Mouse (Mus musculus): ENCODE results near the gene Nap1l4. TPM values are rescaled to one million over a fixed set of nuclear protein-coding genes. Genes with fewer than 3 reads are reported as not detected.

The Nap1l4 gene
- polyA plus RNA-seq (2014; fragmentation: Illumina TruSeq; extraction: RNeasy Lipid Tissue Mini Kit (QIAGEN cat#74804); ENCODE audit: low read depth, low replicate concordance): 163 TPM

DNA sequence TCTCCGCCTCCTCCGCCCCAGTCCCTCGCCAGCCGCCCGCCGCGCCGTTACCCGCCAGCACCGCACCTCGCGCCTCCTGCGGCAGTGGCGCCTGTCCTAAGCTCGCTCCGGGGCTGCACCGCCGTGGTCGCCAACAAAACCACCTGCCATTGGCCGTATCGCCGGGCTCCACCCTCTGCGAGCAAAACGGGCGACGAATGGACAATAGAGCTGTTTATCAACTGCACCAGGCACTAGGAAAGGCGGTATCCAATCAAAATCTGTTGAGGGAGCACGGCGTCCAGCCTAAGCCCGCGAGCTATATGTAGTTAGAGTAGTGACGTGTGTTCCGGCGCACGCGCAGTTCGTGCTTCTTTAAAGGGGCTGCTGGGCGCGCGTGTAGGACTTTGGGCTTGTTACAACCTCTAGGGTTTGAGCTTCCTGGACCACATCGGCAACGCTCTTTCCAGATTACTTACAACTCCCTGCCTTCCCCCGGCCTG, at the start of gene Nap1l4:
Gene Nap1l4 (minus strand): TSS at position 131 of the 482 bp plus-strand sequence.

DNA sequence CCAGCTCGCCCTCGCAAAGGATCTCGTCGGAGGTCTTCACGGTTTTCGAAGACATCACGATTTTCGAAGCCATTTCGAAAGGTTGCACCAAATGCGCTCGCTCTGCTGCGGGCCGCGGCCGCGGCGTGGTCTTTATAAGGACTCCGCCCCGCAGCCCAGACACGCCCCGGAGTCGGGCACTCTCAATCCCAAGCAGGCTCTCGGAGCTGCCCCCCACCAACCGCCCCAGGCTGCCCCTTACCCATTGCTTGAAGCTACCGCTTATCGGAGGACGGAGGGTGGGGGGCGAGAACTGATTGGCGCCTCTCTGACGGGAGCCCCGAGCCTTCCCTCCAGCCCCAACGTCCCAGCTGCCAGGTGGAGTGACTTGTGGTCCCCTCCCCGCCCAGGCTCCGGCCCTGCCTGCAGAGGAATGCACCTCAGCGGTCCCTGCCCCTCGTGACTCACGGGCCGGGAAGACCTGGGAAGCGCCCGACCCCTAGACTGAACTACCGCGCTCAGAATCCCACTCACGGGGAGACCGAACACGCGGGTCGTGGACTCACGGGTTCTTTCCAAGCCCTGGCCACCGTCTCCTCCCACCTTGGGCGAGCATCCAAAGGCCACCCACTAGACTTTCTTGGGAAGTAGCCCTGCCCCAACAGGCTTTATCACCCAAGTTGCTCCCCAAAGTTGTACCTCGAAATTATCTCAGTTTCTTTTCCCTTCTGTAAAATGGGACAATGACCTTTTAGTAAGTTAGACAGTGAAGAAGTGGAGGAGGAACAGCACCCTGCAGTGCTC, 46.3 kb downstream of the Nap1l4 start, which contains the start of gene Phlda2:
Gene Phlda2 (minus strand): TSS at position 733 of the 783 bp plus-strand sequence.

DNA sequence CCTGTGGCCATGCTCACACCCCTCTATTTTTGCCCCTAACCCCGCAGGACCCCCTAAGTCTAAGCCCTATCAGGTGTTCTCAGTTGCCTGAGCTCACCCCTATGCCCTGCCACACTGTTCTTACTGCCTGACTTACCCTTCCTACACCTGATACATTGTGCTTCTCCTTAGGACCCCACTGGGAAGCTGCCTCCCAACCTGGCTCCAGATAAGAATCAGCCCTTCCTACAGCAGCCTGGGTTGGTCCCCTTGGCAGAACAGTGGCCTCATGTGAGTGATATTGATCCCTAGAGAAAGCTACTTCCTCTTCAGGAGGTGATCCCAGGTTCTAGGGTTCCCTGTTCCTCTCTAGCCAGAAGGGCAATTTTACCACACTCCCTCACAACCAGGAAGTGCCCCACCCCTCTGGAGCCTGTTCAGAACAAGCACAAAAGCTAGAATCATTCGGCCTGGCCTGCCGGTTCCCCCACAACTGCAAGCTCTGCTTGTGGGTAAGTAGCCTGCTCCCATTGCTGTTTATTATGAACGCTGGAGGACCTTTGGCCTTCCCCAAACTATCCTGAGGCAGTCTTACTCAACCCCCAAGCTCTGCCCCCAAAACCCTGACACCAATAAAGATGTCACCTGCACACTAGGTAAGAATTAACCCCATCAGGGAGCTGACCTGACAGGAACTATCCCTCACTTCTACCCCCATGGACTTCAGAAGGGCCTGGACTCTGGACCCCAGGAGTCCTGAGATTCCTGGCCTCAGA, 75.4 kb downstream of the Nap1l4 start, which contains the start of gene Slc22a18:
Gene Slc22a18 (plus strand): TSS at position 390 of the 755 bp plus-strand sequence.

Other genes with a start within 250 kb of the Nap1l4 start
- 27.8 TPM for gene Cdkn1c, start 88.1 kb downstream of the Nap1l4 start, polyA plus RNA-seq (2014; fragmentation: Illumina TruSeq; extraction: RNeasy Lipid Tissue Mini Kit (QIAGEN cat#74804); ENCODE audit: low read depth, low replicate concordance)
- gene Slc22a18, start 75.4 kb downstream of the Nap1l4 start, polyA plus RNA-seq (2014; fragmentation: Illumina TruSeq; extraction: RNeasy Lipid Tissue Mini Kit (QIAGEN cat#74804); ENCODE audit: low read depth, low replicate concordance): 0.60 TPM
- gene Phlda2, start 46.0 kb downstream of the Nap1l4 start, polyA plus RNA-seq (2014; fragmentation: Illumina TruSeq; extraction: RNeasy Lipid Tissue Mini Kit (QIAGEN cat#74804); ENCODE audit: low read depth, low replicate concordance): not detected
- 17.6 TPM for gene Cars, start 51.0 kb upstream of the Nap1l4 start, polyA plus RNA-seq (2014; fragmentation: Illumina TruSeq; extraction: RNeasy Lipid Tissue Mini Kit (QIAGEN cat#74804); ENCODE audit: low read depth, low replicate concordance)
- gene Tnfrsf26, start 79.6 kb upstream of the Nap1l4 start, polyA plus RNA-seq (2014; fragmentation: Illumina TruSeq; extraction: RNeasy Lipid Tissue Mini Kit (QIAGEN cat#74804); ENCODE audit: low read depth, low replicate concordance): 0.47 TPM
- 3.0 TPM for gene Tnfrsf22, start 100.6 kb upstream of the Nap1l4 start, polyA plus RNA-seq (2014; fragmentation: Illumina TruSeq; extraction: RNeasy Lipid Tissue Mini Kit (QIAGEN cat#74804); ENCODE audit: low read depth, low replicate concordance)
- gene Tnfrsf23, start 136.8 kb upstream of the Nap1l4 start, polyA plus RNA-seq (2014; fragmentation: Illumina TruSeq; extraction: RNeasy Lipid Tissue Mini Kit (QIAGEN cat#74804); ENCODE audit: low read depth, low replicate concordance): 2.6 TPM
- 12.6 TPM for gene Osbpl5, start 207.9 kb upstream of the Nap1l4 start, polyA plus RNA-seq (2014; fragmentation: Illumina TruSeq; extraction: RNeasy Lipid Tissue Mini Kit (QIAGEN cat#74804); ENCODE audit: low read depth, low replicate concordance)
- gene Mrgprg, start 217.9 kb upstream of the Nap1l4 start, polyA plus RNA-seq (2014; fragmentation: Illumina TruSeq; extraction: RNeasy Lipid Tissue Mini Kit (QIAGEN cat#74804); ENCODE audit: low read depth, low replicate concordance): not detected
- gene Mrgpre, start 235.4 kb upstream of the Nap1l4 start, polyA plus RNA-seq (2014; fragmentation: Illumina TruSeq; extraction: RNeasy Lipid Tissue Mini Kit (QIAGEN cat#74804); ENCODE audit: low read depth, low replicate concordance): 0.89 TPM